Mouse (Mus musculus): ENCODE data around the gene Atp2b2. TPM values are rescaled to one million over a fixed set of nuclear protein-coding genes. Genes with fewer than 3 reads are reported as not detected.

The Atp2b2 gene
- polyA plus RNA-seq (2012; rRNA removed), result 1.6 and 2.8 TPM in 2 replicates

DNA sequence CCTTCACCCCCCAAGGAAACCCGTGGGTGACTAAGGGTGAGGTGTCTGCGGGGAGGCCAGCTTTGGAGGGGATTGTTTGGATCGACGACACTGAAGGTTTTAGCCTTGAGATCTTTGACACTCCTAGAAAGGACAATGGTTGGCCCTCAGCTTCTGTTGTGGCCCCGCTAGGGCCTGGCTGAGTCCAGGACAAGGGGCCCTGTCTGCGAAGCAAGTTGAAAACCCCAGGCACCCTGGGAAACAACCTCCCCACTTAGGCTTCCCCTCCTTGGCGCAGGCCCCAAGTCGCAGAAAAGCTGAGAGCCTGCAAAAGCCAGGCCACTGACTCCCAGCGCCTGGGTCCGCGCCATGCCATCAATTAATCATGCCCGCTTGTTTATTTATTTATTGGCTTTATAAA, at the start of gene Atp2b2:
Gene Atp2b2, minus strand, starts transcription at position 282 of the 400 bp plus-strand sequence.
- no peak for DNase-seq
- WGBS, result 17% methylated on average over 12 of the region's 12 CpGs
- TF ChIP-seq POLR2A (IDR thresholded peaks at IDR 0.05; ENCODE audit: borderline replicate concordance, extremely low read depth, low read depth, low read length) (no peak), CTCF (IDR thresholded peaks at IDR 0.05; ENCODE audit: insufficient read depth, low read length) (no peak)
- H3K4me1 ChIP-seq (ENCODE audit: control insufficient read depth, insufficient read depth, low read length), result no peaks in the 10 kb centered on the region
- no peak within 1 kb of the TSS for H3K4me3 ChIP-seq (replicated peaks; ENCODE audit: extremely low read depth, low read depth, low read length)

- Histone ChIP-seq H3K4me3 (replicated peaks; ENCODE audit: extremely low read depth, low read depth, low read length) (no peak overlapping the region), H3K4me1 (ENCODE audit: control insufficient read depth, insufficient read depth, low read length) (no peaks in the 10 kb centered on the region)
- DNase-seq, result peak; percentile 28
- peak; percentile 54 for TF ChIP-seq CTCF (IDR thresholded peaks at IDR 0.05; ENCODE audit: insufficient read depth, low read length)
- TF ChIP-seq POLR2A (IDR thresholded peaks at IDR 0.05; ENCODE audit: borderline replicate concordance, extremely low read depth, low read depth, low read length), result no peak
- 20% methylated on average over 5 of the region's 5 CpGs for WGBS
These were observed 47.2 kb upstream of the Atp2b2 start for GRCm38 (mm10) chr6:114089626-114090025.

GRCm38 (mm10) chr6:114087106-114087505, 44.7 kb upstream of the Atp2b2 start:
- H3K4me3 ChIP-seq (replicated peaks; ENCODE audit: extremely low read depth, low read depth, low read length), result no peak overlapping the region
- TF ChIP-seq POLR2A (IDR thresholded peaks at IDR 0.05; ENCODE audit: borderline replicate concordance, extremely low read depth, low read depth, low read length) (no peak), CTCF (IDR thresholded peaks at IDR 0.05; ENCODE audit: insufficient read depth, low read length) (no peak)
- no peak for DNase-seq
- WGBS, result 19% methylated on average over 7 of the region's 7 CpGs
- no peaks in the 10 kb centered on the region for H3K4me1 ChIP-seq (ENCODE audit: control insufficient read depth, insufficient read depth, low read length)

GRCm38 (mm10) chr6:114078556-114078955, 36.1 kb upstream of the Atp2b2 start:
- no peak overlapping the region for H3K4me3 ChIP-seq (replicated peaks; ENCODE audit: extremely low read depth, low read depth, low read length)
- no peak for TF ChIP-seq CTCF (IDR thresholded peaks at IDR 0.05; ENCODE audit: insufficient read depth, low read length)
- TF ChIP-seq POLR2A (IDR thresholded peaks at IDR 0.05; ENCODE audit: borderline replicate concordance, extremely low read depth, low read depth, low read length), result no peak
- H3K4me1 ChIP-seq (ENCODE audit: control insufficient read depth, insufficient read depth, low read length), result no peaks in the 10 kb centered on the region
- no peak for DNase-seq

DNA sequence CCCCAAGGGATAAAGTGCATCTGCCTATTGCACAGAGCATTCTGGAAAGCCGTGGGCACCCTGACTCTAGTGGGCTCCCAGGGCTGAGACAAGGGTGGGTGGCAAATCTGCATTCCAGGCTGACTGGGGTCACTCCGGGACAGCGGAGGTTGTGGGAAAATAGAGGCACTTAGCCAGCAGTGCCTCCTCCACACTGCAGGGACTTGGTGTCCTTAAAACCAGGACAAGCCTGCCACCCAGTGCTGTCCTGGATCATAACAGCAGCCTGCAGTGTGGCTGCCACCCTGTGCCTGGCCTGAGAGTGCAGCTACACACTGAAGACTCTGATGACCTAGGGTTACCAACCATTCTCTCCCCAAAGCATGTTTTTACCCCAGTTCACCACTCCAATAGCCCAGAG, 34.1 kb upstream of the Atp2b2 start:
- H3K4me1 ChIP-seq (ENCODE audit: control insufficient read depth, insufficient read depth, low read length), result no peaks in the 10 kb centered on the region
- WGBS, result 50% methylated on average over 3 of the region's 3 CpGs
- no peak overlapping the region for H3K4me3 ChIP-seq (replicated peaks; ENCODE audit: extremely low read depth, low read depth, low read length)
- TF ChIP-seq CTCF (IDR thresholded peaks at IDR 0.05; ENCODE audit: insufficient read depth, low read length) (peak; percentile 9; the same call in 1 of the 2 replicates), POLR2A (IDR thresholded peaks at IDR 0.05; ENCODE audit: borderline replicate concordance, extremely low read depth, low read depth, low read length) (no peak)
- DNase-seq, result no peak

DNA sequence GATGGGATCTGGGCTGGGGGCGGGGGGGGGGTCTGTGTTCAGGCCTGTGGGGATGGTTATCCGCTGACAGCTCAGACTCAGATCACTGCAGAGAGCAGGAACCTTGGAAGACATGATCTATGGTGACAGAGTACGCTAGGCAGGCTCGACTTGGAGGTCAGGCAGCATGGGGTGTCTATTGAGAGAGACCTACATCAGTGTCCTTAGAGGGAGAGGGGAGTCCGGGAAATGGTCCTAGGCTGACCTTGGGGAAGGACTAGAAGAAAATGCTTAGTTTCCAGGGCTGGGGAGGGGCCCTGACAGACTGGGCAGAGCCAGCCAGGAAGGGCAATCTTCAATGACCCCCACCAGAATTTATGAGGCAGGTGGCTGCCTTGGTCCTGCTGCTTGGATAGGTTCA, 33.6 kb upstream of the Atp2b2 start:
- TF ChIP-seq POLR2A (IDR thresholded peaks at IDR 0.05; ENCODE audit: borderline replicate concordance, extremely low read depth, low read depth, low read length) (no peak), CTCF (IDR thresholded peaks at IDR 0.05; ENCODE audit: insufficient read depth, low read length) (no peak)
- H3K4me3 ChIP-seq (replicated peaks; ENCODE audit: extremely low read depth, low read depth, low read length), result no peak overlapping the region
- WGBS, result 51% methylated on average over 5 of the region's 5 CpGs
- no peak for DNase-seq
- no peaks in the 10 kb centered on the region for H3K4me1 ChIP-seq (ENCODE audit: control insufficient read depth, insufficient read depth, low read length)

DNA sequence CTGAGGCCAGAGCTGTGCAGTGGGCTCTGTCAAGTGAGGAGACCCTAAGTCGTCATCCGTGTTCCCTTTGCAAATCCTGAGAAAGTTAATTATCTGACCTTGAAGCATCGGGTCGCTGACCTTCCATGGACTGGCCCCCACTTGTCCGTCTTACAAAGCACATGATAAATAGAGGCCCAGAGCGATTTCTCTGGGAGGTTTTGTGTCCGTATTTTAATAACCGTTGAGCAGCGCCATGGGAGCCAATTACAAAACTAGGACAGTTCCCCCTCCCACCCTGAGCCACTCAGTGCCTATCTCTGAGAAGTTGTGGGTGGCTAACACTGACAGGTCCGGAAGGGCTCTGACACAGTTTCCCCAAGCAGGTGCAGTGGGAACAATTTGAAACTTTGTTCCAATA, 32.5 kb upstream of the Atp2b2 start:
- H3K4me1 ChIP-seq (ENCODE audit: control insufficient read depth, insufficient read depth, low read length), result no peaks in the 10 kb centered on the region
- no peak for TF ChIP-seq CTCF (IDR thresholded peaks at IDR 0.05; ENCODE audit: insufficient read depth, low read length)
- no peak for TF ChIP-seq POLR2A (IDR thresholded peaks at IDR 0.05; ENCODE audit: borderline replicate concordance, extremely low read depth, low read depth, low read length)
- no peak overlapping the region for H3K4me3 ChIP-seq (replicated peaks; ENCODE audit: extremely low read depth, low read depth, low read length)
- 72% methylated on average over 10 of the region's 10 CpGs for WGBS
- DNase-seq, result no peak

GRCm38 (mm10) chr6:114074256-114074655, 31.8 kb upstream of the Atp2b2 start:
- DNase-seq, result no peak
- Histone ChIP-seq H3K4me3 (replicated peaks; ENCODE audit: extremely low read depth, low read depth, low read length) (no peak overlapping the region), H3K4me1 (ENCODE audit: control insufficient read depth, insufficient read depth, low read length) (no peaks in the 10 kb centered on the region)
- WGBS, result 4% methylated on average over 1 of the region's 1 CpGs
- TF ChIP-seq POLR2A (IDR thresholded peaks at IDR 0.05; ENCODE audit: borderline replicate concordance, extremely low read depth, low read depth, low read length), result no peak
- no peak for TF ChIP-seq CTCF (IDR thresholded peaks at IDR 0.05; ENCODE audit: insufficient read depth, low read length)

DNA sequence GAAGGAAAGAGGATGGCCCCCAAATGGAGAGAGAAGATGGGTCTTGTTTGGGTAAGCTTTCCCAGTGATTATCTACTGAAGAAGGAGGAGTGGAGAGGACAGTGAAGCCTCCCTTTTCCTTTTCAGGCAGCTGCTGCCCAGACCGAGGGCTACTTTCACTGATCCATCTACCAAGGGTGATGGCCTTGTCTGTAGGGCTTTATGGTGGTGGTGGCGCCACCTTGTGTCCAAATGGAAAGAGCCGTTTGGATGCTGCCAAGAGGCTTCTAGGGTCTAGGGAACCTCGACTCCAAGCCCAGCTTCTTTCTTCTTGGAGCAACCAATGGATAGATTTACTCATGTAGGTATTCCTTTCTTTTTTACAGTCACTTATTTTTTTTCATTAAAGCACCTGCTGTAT, 29.2 kb upstream of the Atp2b2 start:
- no peak for TF ChIP-seq POLR2A (IDR thresholded peaks at IDR 0.05; ENCODE audit: borderline replicate concordance, extremely low read depth, low read depth, low read length)
- TF ChIP-seq CTCF (IDR thresholded peaks at IDR 0.05; ENCODE audit: insufficient read depth, low read length), result peak; percentile 47; the same call in 1 of the 2 replicates
- WGBS, result 10% methylated on average over 4 of the region's 4 CpGs
- Histone ChIP-seq H3K4me1 (ENCODE audit: control insufficient read depth, insufficient read depth, low read length) (no peaks in the 10 kb centered on the region), H3K4me3 (replicated peaks; ENCODE audit: extremely low read depth, low read depth, low read length) (no peak overlapping the region)
- peak; percentile 10 for DNase-seq

GRCm38 (mm10) chr6:114063100-114063499, 20.7 kb upstream of the Atp2b2 start:
- Histone ChIP-seq H3K4me1 (ENCODE audit: control insufficient read depth, insufficient read depth, low read length) (no peaks in the 10 kb centered on the region), H3K4me3 (replicated peaks; ENCODE audit: extremely low read depth, low read depth, low read length) (no peak overlapping the region)
- TF ChIP-seq POLR2A (IDR thresholded peaks at IDR 0.05; ENCODE audit: borderline replicate concordance, extremely low read depth, low read depth, low read length), result no peak
- no peak for TF ChIP-seq CTCF (IDR thresholded peaks at IDR 0.05; ENCODE audit: insufficient read depth, low read length)
- WGBS, result 97% methylated on average over 2 of the region's 2 CpGs
- DNase-seq, result no peak

Measured in lung, adult 2 months (tissue).